Mouse (Mus musculus) megakaryocyte, adult 5-6 weeks (primary cell): ENCODE data around the gene Get4. TPM values are rescaled to one million over a fixed set of nuclear protein-coding genes. Genes with fewer than 3 reads are reported as not detected.

Experiments
- ATAC-seq: 2 replicates; pipeline ENCODE4 v1.8.0; 2016; ENCODE audit warnings: mild to moderate bottlenecking, inconsistent platforms; ENCODE audit not compliant: poor library complexity, severe bottlenecking
- total RNA-seq, 2 experiments: library from RNA; stranded (forward) in 1 of 2; stranded (reverse) in 1 of 2; fragments of 153-499, 151-499 nt in 1 of 2; fragments of 221-1000, 200-1000 nt in 1 of 2; gene quantifications; 2 replicates each; pipeline versions ENCODE4 v1.2.3 to v1.2.4; 2015 to 2017

The Get4 gene
- total RNA-seq, 2 experiments from 2014 or later = 18.5 to 23.0 TPM

DNA sequence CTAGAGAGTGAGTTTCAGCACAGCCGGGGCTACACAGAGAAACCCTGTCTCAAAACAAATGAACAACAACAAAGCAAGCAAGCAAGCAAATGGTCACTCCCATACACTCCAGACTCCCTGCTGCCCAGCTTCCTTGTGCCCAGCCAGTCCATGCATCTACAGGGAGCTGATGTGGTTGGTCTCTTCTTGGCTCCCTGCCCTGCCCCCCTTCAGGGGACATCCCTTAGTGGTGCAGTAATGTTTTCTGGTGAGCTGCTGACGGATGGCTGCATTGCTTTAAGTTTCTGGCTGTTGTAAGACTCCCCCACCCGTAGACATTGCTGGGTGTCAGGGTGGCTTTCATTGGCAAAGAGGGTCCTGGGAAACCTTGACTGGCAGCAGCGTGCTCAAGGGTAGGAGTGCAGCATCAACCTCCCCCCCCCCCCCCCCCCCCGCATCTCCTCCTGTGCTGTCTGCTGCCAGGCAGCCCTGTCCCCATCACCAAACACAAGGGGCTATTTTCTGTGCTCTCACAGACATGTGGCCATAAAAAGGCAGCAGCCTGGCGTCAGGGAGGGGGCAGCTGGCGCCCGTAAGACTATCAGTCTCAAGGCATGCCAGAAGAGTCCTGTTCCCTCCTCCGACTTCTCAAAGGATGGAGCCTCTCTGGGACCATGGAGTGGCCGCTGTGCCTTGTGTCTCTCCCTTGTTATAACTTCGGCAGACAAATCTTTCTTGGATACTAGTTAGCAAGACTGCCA, 29.4 kb downstream of the Get4 start:
- ATAC-seq = no peak

DNA sequence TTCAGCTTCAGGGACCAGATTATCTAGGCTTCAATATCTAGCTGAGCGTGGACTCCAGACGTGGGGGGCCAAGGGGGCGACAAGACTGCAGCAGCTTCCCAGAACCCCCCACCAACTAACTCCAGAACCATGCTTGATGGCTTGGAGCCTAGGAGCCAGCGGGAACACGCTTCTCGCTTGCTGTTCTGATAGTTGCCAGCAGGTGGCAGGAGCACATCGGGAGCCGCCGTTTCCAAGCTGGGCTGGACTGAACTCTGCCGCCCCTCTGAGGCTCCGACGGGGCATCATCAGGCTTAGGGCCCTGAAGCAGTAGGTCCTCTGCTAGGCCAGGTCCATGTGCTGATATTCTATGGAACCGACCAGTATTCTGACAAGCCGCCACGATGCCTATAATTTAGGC, 30.1 kb downstream of the Get4 start:
- ATAC-seq = peak; percentile 74

DNA sequence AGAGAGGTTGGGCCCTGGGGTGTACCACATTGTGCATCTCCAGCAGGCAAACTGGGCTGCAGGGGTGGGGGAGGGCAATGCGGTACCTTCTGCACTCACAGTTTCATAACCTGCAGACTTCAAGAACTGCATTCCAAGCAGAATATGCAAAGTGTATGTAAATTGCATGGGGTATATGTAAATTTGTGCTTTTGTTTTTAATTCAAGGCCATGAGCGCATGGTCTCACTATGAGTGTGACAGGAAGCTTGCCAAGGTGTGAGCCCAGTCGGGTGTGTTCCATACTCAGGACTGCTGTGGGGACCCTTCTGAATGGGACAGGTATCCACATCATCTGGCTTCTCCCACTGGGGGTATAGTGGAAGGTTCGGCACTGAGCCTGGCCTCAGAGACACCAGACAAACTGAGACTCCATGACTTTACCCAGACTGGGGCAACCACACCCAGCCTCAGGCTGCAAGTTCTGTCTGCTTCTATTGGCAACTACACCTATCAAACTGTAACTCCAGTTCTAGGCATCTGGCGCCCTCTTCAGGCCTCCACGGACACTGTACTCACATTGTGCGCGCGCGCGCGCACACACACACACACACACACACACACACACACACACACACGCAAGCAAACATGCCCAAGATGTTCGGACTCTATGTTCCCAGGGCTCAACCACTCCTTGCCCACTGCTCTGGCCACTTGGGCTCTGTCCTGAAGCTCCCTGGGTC, 31.5 kb downstream of the Get4 start:
- ATAC-seq = no peak

DNA sequence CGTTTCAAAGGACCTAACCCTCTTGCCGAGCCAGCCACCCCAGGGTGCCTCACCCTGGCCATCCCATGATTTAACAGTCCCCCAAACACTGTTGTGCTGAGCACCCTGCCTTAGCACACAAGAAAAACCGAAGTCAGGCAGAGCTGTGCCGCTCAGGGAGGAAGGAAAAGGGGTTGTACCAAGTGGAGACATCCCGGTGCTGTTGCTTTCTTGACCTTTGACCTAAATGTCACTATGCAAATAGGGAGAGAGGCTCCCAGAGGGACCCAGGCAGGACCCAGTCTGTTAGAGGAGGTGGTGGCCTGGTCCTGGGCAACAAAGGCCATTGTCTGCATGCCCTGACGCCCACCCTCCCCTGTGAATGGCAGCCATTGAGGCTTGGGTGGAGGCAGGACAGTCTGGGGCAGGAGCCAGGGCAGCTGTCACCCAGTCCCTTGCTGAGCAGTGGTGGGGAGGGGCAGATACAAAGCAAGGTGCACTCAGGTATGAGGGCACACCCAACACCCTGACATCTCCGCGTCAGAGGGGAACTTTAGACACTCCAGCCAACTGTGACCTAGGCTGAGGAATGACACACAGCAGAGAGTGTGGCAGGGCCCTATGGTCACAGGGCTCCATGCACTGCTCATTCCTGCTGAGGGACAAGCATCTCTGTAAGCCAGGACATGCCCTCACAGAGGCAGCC, 33.4 kb downstream of the Get4 start:
- ATAC-seq = no peak

DNA sequence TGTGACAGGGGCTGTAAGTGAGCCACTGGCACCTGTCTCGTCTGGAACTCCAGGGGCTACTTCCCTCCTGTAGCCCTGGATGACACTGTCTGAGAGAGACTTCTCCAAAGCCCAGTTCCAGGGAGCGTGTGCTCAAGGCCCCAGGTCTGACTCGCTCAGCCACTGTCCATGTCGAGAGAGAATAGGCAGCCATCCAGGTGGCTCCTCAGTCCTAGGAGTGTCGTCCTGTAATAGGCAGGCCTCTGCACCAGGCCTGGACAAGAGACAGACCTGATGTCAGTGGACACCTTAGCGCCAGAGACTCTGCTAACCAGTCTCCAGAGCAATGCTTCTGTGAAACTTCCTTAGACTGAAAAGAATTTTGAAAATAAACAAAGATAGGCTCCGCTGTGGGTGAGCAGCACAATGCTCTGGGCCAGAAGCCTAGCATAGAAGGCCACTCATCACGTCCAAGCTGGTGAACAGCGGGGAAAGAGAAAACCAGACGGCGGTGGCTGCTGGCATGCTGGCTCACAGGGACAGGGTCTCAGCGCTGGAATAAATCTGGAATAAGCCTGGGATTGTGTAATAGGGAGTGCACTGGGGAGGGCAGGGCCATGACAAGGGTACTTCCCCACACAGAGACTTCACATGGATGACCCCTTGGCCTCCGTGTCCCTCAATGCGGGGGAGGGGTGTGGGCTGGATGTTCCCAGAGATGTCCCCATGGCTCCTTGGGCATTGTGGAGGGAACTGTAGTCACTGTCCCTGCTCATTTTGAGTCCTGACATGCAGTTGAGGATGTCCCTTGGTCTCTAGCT, 34.2 kb downstream of the Get4 start:
- ATAC-seq = peak; percentile 29

DNA sequence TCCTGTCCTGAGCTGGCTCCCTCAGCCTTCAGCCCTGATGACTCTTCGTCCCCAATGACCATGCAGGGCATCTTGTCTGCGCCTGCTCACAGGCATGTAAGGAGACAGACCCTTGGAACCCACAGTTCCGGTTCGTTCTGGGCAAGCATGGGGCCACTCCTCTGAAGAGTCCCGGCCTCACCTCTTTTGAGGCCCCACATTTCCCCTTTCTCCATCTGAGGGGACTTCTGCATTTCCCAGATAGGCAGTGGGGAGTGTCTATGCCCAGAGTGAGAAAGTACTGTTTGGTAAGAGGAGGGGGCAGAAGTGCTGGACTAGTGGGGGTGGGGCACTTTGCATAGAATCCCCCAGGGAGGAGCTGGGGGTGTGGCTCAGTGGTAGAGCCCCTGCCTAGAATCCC, 35.0 kb downstream of the Get4 start:
- ATAC-seq = peak; percentile 81

DNA sequence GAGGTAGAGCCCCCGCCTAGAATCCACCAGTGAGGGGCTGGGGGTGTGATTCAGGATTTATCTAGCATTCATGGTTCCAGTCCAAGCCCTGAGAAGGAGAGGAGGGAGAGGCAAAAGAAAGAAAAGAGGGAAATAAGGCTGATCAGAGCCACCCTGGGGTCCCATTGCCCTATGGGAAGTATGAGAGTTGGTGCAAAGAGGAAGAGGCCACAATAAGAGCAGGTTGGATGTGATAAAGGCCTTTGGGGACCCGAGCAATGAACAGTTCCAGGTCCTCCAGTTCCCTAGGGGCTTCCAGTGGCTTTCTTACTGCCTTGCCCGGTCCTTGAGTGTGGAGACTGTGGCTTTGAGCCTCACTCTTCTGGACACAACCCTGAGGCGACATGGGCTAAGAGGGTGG, 35.7 kb downstream of the Get4 start:
- peak; percentile 27 for ATAC-seq

DNA sequence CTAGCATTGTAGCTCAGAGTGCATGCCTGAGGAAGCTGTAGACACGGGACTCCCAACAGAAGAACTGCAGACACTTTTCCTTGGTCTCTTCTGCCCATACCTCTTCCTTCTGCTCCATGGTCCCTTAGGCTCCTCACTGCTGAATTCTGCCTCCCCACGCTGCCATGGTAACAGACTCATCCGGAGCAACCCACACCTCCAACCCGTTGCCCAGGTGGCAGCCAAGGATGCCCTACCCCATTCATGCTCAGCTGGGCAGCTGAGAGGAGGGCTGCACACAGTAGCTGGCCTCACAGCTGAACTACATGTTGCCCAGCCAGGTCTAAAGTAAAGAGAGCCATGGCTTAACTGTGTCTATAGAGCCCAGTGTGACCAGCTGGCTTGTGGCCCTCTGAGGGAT, 36.5 kb downstream of the Get4 start:
- ATAC-seq = no peak

DNA sequence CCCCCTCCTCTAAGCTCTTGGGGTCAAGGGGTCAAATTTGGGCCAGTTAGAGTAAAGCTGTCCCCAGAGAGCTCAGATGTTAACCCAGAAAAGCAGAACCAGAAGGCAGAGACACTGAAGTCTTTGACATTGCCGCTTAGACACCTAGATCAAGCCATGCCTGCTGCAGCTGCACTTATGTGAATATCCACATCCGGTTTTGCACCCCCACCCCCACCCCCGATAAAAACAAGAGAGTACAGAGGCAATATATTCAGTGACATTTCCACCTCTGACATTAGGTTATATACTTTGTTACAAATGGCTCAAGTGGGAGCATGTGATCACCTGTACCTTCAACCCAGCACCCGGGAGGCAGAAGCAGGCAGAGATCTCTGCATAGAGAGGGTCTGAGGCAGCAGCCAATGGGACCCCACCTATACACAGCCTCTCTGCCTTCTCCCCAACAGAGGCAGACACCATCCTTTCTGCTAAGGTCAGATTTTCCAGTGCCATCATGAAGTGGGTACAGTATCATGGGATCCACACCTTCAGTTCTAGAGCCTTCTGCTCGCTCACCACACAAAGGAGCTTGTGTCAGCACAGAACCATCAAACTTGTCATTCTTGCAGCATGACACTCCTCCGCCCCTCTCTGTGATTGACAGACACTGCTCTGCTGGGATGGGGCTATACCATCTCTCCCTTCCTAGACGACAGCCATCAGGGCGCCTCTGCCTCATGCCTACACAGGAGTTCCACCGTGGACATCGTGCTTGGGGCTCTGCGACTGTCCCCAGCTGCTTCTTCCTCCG, 38.5 kb downstream of the Get4 start:
- ATAC-seq = no peak

DNA sequence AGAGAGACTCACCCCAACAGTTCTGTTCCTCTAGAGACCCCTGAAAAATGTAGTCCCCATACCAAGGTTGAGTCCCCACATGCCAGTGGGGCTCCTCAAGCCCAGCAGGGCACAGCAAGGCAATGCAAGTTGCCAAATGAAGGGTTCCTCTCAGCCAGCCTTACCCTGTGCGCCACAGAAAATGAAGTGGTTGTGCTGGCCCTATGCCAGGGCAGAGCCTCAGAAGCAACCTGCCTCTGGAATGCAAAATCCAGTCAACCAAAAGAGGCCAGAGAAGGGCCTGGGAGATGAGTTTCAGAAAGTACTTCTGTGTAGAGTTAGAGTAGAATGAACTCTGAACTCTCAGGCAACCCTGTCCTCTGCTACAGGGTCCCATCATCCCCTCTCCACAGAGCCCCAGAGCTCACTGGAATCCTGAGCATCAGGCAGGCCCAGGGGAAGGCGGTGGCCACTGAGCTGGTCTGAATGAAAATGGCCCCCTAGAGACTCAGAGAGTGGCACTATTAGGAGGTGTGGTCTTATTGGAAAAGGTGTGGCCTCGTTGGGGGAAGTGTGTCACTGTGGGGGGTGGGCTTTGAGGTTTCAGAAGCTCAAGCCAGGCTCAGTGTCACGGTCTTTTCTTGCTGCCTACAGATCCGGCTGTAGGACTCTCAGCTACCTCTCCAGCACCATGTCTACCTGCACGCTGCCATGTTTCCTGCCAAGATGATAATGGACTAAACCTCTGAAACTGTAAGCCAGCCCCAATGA, 39.9 kb downstream of the Get4 start:
- ATAC-seq = no peak

DNA sequence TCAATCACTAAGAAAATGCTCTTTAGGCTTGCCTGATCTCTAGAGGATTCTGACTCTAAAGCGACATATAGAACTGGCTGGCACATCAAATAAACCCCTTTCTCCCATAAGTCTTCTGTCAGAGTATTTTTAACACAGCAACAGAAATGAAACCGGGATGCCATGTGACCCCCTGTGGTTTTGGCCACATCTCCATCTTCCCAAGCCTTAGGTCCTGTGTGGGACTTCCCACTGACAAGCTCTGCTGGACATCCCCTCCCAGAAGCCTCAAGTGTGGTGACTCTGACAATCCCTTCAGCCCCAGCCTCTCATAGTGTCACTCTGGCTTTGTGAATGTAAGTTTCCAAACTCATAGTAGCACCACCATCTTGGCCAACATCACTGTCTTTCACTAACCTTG, 42.0 kb downstream of the Get4 start:
- ATAC-seq = peak; percentile 43

DNA sequence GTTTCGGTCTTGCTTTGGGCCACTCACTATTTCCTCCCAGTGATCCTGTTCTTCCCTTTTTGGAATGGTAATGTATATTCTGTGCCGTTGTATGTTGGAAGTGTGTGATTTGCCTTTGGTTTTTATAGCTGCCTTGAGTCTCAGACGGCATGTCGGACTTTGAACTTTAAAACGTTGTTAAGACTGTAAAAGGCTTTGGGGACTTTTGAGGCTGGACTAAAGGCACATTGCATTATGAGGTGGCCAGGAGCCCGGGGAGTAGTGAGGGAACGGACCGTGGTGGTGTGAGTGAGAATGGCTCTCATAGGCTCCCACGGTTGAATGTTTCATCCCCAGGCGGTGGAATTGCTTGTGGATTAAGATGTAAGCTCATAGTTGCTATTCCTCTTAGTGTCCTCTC, 45.0 kb downstream of the Get4 start:
- no peak for ATAC-seq

DNA sequence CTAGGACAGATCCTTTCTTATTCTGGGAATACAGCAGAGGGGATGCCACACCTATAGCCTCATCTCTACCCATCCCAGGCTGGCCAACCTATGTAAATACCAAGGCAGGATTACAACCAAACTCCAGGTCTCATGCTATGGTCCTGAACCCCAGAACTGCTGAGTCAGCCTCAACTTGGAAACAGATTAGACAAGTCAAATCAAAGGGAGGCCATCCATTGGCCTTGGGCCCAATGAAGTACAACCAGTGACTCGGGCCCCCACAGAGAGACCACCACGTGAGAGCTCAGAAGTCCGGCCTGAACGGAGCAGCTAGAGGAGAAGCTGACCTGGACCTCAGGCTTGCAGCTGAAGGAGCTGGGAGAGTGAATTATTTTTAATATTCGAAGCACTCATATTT, 45.6 kb downstream of the Get4 start:
- no peak for ATAC-seq

DNA sequence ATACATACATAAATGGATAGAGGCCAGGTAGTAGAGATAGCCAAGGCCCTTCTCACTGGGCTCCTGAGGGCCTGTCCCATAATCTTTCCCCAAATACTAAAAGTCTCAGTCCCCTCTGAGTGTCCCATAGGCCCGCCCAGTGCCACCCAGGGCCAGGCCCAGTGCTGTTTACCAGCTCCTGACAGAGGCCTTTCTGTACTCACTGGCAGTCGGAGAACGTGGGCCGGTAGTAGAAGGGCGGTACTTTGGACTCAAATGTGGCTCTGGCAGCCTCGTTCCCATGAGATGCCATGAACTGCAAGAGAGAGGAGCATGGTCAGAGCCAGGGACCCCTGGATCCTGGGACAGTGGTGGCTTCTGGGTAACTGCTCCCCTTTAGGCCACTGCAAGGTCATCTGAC, 50.0 kb downstream of the Get4 start:
- no peak for ATAC-seq

DNA sequence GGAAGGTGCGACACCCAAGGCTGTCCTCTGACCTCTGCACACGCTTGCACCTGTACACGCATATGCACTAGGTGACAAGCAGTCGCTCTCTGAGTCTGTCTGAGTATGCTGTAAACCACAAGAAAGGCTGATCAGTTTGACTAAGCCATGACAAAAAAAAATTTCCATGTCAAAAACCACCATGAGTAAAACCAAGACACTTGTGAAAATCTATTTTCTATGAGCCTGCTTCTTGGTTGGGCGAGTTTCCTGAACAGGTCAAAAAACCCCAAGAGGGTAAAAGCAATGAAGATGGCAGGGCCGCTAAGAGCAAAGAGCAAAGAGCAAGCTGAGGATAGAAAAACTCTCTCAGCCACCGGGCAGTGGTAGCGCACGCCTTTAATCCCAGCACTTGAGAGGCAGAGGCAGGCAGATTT, 51.5 kb downstream of the Get4 start:
- peak; percentile 13; the same call in 1 of the 2 replicates for ATAC-seq

DNA sequence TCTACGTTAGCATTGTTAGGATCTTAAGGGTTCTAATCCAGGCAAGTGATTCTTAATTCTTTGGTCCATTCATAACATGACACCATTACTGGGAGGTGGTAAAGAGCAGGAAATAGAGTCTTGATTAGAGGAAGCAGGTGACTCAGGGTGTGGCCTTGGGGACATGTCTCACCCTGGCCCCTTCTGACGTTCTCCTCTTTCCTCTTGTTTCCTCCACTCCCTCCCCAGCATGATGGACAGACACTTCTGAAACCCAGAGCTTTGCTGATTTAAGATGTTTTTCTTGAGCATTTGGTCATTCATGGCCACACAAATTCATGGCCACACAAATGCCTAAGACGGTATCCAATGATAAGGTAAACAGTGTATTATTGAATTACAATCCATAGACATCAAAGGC, 57.8 kb downstream of the Get4 start:
- ATAC-seq = peak; percentile 95

DNA sequence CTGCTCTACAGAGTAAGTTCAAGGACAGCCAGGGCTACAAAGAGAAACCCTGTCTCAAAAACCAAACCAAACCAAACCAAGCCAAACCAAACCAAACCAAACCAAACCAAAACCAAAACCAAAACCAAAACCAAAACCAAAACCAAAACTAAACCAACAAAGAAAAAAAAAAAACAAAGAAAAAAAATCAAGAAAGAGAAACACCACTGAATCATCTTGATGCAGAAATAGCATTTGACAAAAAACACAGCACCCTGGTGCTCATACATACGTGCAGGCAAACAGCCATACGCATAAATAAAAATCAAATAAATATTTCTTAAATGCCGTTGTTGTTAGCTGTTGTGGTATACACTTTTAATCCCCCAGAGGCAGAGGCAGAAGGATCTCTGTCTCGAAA, 58.4 kb downstream of the Get4 start:
- ATAC-seq = no peak

DNA sequence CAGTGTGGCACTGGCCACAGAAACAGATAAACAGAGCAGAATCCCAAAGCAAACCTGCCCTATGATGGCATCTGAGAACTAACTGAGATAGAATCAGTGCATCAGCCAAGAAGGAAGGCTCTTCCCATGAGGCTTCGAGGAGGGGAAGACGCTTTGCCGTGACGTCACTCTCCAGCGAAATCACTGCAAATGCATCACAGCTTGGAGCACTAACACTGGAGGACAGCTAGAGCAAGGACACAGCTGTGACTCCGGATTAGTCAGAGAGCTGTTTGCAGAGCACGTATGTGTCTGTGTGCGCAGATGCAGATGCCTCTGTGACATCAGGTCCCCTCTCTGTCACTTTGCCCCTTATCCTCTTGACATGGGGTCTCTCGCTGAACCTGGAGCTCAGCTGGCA, 59.7 kb downstream of the Get4 start:
- ATAC-seq = no peak

DNA sequence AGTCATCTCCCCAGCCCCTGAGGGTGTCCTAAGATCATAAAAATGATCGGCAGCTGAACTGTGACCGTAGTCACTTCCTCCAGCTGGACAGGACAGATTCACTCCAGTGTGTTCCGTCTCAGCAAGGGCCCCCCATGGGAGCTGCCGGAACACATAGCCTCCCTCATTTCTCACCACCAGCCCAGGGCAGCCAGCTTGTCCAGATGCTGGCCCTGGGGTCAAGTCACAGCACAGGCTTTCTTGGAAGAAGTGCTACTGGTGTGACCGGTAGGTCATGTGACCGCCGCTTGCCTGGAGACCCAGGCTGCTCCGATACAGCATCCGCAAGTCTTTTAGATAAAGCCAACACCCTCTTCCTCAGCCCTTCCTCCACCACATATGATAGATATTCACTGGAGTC, 61.4 kb downstream of the Get4 start:
- no peak for ATAC-seq
